Mouse (Mus musculus): ENCODE results near the gene Rdx. TPM values are rescaled to one million over a fixed set of nuclear protein-coding genes. Genes with fewer than 3 reads are reported as not detected.
"Not testable (repeated sequence)": the region's sequence is repeated elsewhere in the genome, so short reads cannot be mapped to it uniquely, and the experiment has no call there.

The Rdx gene
- total RNA-seq, 2 experiments from 2014 or later: 42.7 to 52.9 TPM

DNA sequence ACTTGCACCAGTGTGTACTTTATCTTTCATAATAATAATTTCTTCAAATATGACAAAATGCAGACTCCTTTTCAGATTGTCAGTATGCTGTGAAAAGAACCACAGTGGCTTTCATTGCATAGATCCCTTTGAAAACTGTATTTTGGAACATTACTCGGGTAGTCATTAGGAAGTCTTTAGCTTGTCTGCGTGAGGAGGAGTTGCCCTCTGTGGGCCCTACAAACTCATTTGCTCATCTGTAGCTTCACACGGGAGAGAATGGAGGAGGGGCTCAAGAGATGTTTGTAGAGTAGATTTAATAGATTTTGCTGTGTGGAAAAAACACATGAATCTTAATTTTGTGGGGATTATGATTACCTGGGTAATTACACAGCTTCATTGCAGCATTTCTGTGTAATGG, 2.6 kb downstream of the Rdx start:
- intact Hi-C loops (cut with DNase I): loop anchor here (5.0 kb wide), 1 partner anchor 62 kb away; no protein-coding TSS in a partner anchor

GRCm38 (mm10) chr9:52050361-52050760, 3.4 kb downstream of the Rdx start:
- DNase-seq (ENCODE audit: low spot score in 2 of 2): no peak
- intact Hi-C loops (cut with DNase I): no loop called here

More for the DNA sequence above, 2.6 kb downstream of the Rdx start:
- no peak for DNase-seq (ENCODE audit: low spot score in 2 of 2)

- no peak for DNase-seq (ENCODE audit: low spot score in 2 of 2)
- intact Hi-C loops (cut with DNase I): no loop called here
Measured at GRCm38 (mm10) chr9:52052221-52052620, 5.2 kb downstream of the Rdx start.

DNA sequence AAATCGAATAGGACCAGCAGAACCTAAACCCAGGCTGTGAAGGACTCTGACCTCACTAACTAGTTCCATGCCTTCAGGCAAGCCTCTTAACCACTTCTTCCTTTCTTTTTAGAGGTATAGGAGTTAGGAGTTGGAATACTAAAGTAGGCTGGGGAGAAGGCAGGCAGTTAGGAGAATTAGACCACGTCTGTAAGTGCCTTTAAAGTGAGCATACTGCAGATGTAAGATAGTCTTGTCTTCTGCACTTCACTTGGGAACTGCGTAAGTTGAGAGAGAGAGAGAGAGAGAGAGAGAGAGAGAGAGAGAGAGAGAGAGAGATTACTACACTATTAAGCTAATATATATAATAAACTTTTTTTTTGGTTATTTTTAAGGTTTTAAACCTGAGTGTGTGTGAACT, 8.3 kb downstream of the Rdx start:
- intact Hi-C loops (cut with DNase I): no loop called here

GRCm38 (mm10) chr9:52059788-52060187, 12.8 kb downstream of the Rdx start:
- DNase-seq (ENCODE audit: low spot score in 2 of 2): no peak
- intact Hi-C loops (cut with DNase I): no loop called here

More for the DNA sequence above, 8.3 kb downstream of the Rdx start:
- no peak for DNase-seq (ENCODE audit: low spot score in 2 of 2)

GRCm38 (mm10) chr9:52070052-52070451, 23.1 kb downstream of the Rdx start:
- intact Hi-C loops (cut with DNase I): no loop called here
- no peak for DNase-seq (ENCODE audit: low spot score in 2 of 2)

- intact Hi-C loops (cut with DNase I); DNase-seq (ENCODE audit: low spot score in 2 of 2): not testable (repeated sequence)
Measured at GRCm38 (mm10) chr9:52071352-52071751, 24.4 kb downstream of the Rdx start.

DNA sequence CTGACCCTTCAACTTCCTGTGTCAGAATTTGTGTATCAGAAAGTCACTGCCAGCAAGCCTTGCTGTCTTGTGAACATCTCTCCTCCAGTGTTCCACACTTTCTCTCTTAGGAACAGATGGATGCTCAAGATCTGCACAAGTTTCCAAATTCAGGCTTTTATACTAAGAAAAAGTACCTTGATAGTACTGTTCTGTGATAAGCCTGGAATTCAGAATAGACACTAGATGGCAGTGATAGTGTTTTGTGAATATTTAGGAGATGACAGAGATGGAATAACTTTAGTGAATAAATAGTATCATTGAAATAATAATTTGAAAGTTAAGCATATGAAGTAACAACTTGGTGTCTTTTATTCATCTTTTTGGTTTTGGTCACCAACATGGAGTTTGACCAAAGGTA, 25.2 kb downstream of the Rdx start:
- DNase-seq (ENCODE audit: low spot score in 2 of 2): no peak

GRCm38 (mm10) chr9:52076089-52076488, 29.1 kb downstream of the Rdx start:
- no peak for DNase-seq (ENCODE audit: low spot score in 2 of 2)
- intact Hi-C loops (cut with DNase I): no loop called here

More for the DNA sequence above, 25.2 kb downstream of the Rdx start:
- intact Hi-C loops (cut with DNase I): loop anchor here (2.0 kb wide), 1 partner anchor 215 kb away; no protein-coding TSS in a partner anchor

DNA sequence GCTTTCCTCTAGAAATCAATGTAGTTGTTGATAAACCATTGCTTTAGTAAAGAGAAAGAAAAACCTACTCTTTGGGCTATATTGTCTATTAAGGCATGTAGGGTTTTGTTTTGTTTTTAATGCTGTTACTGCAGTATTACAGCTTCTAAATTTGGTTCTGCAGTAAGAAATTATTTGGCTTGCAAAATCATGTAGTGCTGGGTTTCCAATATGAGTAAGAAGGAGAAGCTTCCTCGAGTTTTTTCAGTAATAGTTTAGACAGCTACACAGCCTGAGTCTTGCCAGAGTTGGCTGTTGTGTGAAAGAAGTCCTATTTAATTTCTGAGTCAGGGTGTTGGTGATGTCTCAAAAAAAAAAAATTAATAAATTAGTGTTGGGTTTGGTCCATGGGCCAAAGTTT, 30.7 kb downstream of the Rdx start:
- no peak for DNase-seq (ENCODE audit: low spot score in 2 of 2)
- intact Hi-C loops (cut with DNase I): no loop called here

DNA sequence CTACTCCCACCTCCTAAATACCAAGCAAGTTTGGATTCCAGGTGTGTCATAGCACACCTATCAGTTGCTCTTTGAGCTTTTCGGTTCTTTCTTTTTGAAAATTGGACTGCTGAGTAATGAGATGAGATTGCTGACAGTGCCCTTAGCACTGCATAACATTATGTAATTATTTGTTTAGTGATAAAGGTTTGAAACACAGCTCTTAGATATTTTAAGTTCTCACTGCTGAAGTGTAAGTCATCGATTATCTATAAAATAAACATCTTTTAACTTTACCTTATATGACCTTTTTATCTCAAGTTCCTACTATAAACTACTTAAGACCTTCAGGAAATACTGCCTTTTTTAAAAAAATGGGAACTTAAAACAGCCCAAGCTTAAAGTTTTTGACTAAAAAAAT, 35.0 kb downstream of the Rdx start:
- no peak for DNase-seq (ENCODE audit: low spot score in 2 of 2)
- intact Hi-C loops (cut with DNase I): no loop called here

GRCm38 (mm10) chr9:52082414-52082813, 35.4 kb downstream of the Rdx start:
- no peak for DNase-seq (ENCODE audit: low spot score in 2 of 2)
- intact Hi-C loops (cut with DNase I): no loop called here

DNA sequence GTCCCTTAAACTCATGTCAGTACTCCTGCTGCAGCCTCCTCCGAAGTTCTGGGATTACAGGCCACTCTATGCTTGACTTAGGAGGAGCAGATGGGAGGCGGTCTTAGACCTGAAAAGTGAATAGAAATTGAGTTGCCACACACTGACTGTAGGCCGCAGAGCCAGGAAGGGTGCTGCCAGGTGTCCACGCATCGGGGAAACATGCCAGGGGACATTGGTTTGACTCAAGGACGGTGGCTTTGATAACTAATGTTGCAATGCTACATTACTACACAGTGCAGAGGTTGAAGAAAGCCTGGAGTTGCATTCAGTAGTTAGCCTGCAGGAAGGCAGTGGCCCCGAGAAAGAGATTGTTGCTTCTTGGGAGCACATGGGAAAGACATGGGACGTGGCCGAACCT, 44.8 kb downstream of the Rdx start:
- intact Hi-C loops (cut with DNase I): no loop called here
- no peak for DNase-seq (ENCODE audit: low spot score in 2 of 2)

DNA sequence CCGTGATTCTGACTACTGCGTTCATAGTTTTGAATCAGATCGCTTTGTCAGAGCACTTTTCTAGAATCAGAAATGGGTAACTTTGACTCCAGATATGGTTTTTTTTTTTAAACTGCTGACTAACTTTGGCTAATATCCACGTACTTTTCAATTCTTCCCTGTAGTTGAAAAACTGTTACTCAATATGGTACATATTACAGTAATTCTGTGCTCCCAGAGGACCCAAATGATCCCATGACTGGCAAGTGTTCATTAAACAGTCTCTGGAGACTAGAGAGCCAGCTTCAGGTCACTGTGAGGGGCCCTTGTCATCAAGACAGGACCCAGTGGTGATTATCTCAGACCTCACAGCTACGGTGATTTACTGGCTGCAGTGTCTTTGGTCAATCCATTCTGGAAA, 45.3 kb downstream of the Rdx start:
- no peak for DNase-seq (ENCODE audit: low spot score in 2 of 2)
- intact Hi-C loops (cut with DNase I): no loop called here

- intact Hi-C loops (cut with DNase I): no loop called here
- no peak for DNase-seq (ENCODE audit: low spot score in 2 of 2)
Measured at GRCm38 (mm10) chr9:52093108-52093507, 46.1 kb downstream of the Rdx start.

- intact Hi-C loops (cut with DNase I): no loop called here
- no peak for DNase-seq (ENCODE audit: low spot score in 2 of 2)
Measured at GRCm38 (mm10) chr9:52094016-52094415, 47.0 kb downstream of the Rdx start.

GRCm38 (mm10) chr9:52094471-52094980, 47.6 kb downstream of the Rdx start:
- intact Hi-C loops (cut with DNase I): no loop called here
- DNase-seq (ENCODE audit: low spot score in 2 of 2): no peak

- no peak for DNase-seq (ENCODE audit: low spot score in 2 of 2)
- intact Hi-C loops (cut with DNase I): loop anchor here (5.0 kb wide), 2 partner anchors 103 to 118 kb away; no protein-coding TSS in a partner anchor
Measured at GRCm38 (mm10) chr9:52095666-52096065, 48.7 kb downstream of the Rdx start.

DNA sequence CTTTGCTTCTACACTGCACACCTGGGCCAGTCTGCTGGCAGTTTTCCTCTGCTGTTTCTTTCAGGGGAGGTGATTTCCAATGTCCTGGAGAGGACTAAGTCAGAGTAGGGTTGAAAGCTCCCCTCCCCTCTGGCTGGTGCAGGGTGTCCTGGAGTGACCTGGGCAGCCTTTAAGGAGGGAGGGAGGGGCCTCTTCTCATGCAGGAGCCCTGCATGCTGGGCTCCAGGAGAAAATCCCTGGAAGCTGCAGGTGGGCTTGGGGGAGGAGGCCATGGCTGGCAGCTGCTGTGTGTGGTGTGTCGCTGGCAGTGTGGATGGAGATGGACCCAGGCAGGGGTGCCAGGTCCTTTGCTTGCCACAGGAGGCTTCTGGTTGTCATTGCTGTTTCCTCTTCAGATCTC, 50.4 kb downstream of the Rdx start:
- no peak for DNase-seq (ENCODE audit: low spot score in 2 of 2)

DNA sequence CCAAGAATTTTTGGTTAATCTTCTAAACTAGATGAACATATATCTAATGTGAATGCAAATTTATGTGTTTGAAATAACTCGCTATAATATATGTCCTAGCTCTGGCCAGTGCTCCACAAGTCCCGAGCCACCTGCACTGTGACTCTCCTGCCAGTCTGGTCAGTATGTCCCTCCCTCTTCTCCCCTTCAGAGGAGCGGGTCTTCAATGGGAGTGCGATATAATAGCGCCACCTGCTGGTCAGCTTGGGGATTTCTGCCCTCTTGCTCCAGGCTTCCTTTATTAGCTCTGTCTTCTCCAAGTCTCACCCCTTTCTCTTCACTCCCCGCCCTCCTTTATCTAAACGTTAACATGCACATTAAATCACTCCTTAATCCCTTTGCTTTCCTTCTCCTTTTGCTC, 51.6 kb downstream of the Rdx start:
- intact Hi-C loops (cut with DNase I): loop anchor here (5.0 kb wide), 2 partner anchors 106 to 121 kb away; no protein-coding TSS in a partner anchor
- DNase-seq (ENCODE audit: low spot score in 2 of 2): peak; percentile 81 to 84

More for the DNA sequence above, 50.4 kb downstream of the Rdx start:
- intact Hi-C loops (cut with DNase I): loop anchor here (5.0 kb wide), 2 partner anchors 105 to 120 kb away; no protein-coding TSS in a partner anchor

DNA sequence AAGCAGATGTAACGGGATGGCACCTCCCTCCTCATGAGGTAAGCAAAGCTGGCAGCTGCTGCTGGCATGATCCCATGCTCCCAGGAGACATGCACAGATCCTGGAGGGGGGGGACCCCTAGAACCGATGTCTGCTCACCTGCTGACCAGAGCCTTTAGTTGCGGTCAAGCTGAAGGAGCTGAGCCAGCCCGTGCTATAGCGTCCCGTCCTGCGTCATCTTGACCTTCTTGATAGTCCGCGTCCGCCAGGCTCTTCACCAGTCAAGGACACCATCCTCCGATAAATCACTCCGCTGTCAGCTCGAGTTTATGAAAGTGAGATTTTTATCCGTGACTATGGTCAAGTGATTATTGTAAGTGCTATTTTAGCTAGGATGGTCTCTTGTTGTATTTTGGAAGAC, 53.5 kb downstream of the Rdx start:
- intact Hi-C loops (cut with DNase I): no loop called here
- DNase-seq (ENCODE audit: low spot score in 2 of 2): no peak

All from left cerebral cortex, postnatal 14 days (tissue).